Mouse (Mus musculus) MN1 (cell line): Measurements from ENCODE around the gene Rmdn3.

Source experiments
- DNase-seq: peaks from one replicate; pipeline ENCODE4 v3.0.0-alpha.2; 2016; ENCODE audit warnings: low spot score

Gene Rmdn3

GRCm38 (mm10) chr2:119101552-119101951 lies 55.3 kb downstream of the Rmdn3 start:
- peak; percentile 16 for DNase-seq
